Mouse (Mus musculus) bone marrow macrophage, adult 2 months (primary cell): ENCODE data around the gene 1700022I11Rik.

Source experiments
- CTCF ChIP-seq: IDR thresholded peaks from 2 replicates; pipeline ENCODE4 v1.5.1; 2012; ENCODE audit warnings: low read depth, mild to moderate bottlenecking, low read length, moderate library complexity
- POLR2A ChIP-seq: IDR thresholded peaks from 2 replicates; pipeline ENCODE4 v1.6.1; 2012; ENCODE audit warnings: mild to moderate bottlenecking, low read depth, low read length, borderline replicate concordance

DNA sequence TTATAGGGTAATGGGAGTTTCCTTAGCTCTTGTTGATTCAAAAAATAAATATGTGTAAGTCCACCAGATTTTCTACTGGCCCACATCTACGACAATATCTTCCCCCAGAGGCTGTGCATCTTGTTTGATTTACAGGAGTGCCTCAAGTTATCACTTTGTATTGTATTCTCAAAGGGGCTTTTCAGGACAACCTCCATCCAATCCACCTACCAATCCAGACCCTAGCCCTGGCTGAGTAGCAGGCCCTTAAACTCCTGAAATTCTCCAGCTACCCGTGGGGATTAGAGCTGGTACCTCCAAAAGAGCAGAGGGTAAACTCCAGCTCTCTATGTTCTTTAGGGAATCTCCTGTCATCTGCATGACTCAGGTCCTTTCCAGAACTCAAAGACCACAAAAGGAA is 28.6 kb downstream of the 1700022I11Rik start:
- TF ChIP-seq POLR2A, result no peak
- no peak for TF ChIP-seq CTCF
